Mouse (Mus musculus) forebrain, postnatal 0 days (tissue): ENCODE results near the gene Rtn1. TPM values are rescaled to one million over a fixed set of nuclear protein-coding genes. Genes with fewer than 3 reads are reported as not detected.

Source experiments
- ATAC-seq: fragments of 200-750 bp; cut with Nextera tagmentation; 2 replicates; pipeline ENCODE4 v1.8.0; 2017; ENCODE audit warnings: mild to moderate bottlenecking, moderate library complexity
- DNase-seq: peaks from one replicate; pipeline ENCODE4 v3.0.0-alpha.2; 2015
- H3K27ac ChIP-seq: fragments of 300-500 bp; sonication (generic); 2 replicates; pipeline ENCODE4 v1.5.1; 2014; ENCODE audit warnings: low read depth, mild to moderate bottlenecking, antibody characterized with exemption, low read length, moderate library complexity, mixed read lengths
- H3K27me3 ChIP-seq: fragments of 300-500 bp; sonication (generic); 2 replicates; pipeline ENCODE4 v1.6.1; 2014; ENCODE audit warnings: mild to moderate bottlenecking, low read length, mixed read lengths; ENCODE audit not compliant: insufficient read depth
- H3K36me3 ChIP-seq: fragments of 300-500 bp; sonication (generic); 2 replicates; pipeline ENCODE4 v1.6.1; 2014; ENCODE audit warnings: mild to moderate bottlenecking, moderate library complexity; ENCODE audit not compliant: insufficient read depth
- H3K4me1 ChIP-seq: fragments of 300-500 bp; sonication (generic); 2 replicates; pipeline ENCODE4 v1.6.1; 2014; ENCODE audit warnings: antibody characterized with exemption; ENCODE audit not compliant: insufficient read depth
- H3K4me2 ChIP-seq: fragments of 300-500 bp; sonication (generic); 2 replicates; pipeline ENCODE4 v1.6.1; 2014; ENCODE audit warnings: low read depth, mild to moderate bottlenecking, moderate library complexity
- H3K4me3 ChIP-seq: fragments of 300-500 bp; sonication (generic); 2 replicates; pipeline ENCODE4 v1.5.1; 2014; ENCODE audit warnings: low read depth, low read length, mixed read lengths
- H3K9ac ChIP-seq: fragments of 300-500 bp; sonication (generic); 2 replicates; pipeline ENCODE4 v1.6.1; 2014; ENCODE audit warnings: mild to moderate bottlenecking
- H3K9me3 ChIP-seq: fragments of 300-500 bp; sonication (generic); 2 replicates; pipeline ENCODE4 v1.6.1; 2016; ENCODE audit warnings: low read length
- CTCF ChIP-seq: sonication (generic); IDR thresholded peaks from 2 replicates; pipeline ENCODE4 v1.5.1; 2016; ENCODE audit warnings: antibody characterized with exemption, control low read depth, low read depth
- WGBS: fragments of 180-500 bp; shearing (Covaris S2); extraction: QIAGEN DNeasy Blood & Tissue Kit; methylation state at CpG from one replicate; pipeline ENCODE4 v1.1.7; 2014; 5-methylcytosine and 5-hydroxymethylcytosine counted together
- polyA plus RNA-seq: library from polyadenylated mRNA; unstranded; fragments of >200 nt; fragmentation: Nextera tagmentation; extraction: Ambion mirVana; gene quantifications from 2 replicates; pipeline ENCODE4 v1.2.1, GENCODE M21; 2015
- total RNA-seq: library from RNA; depleted of rRNA; stranded (reverse); fragments of >200 nt; gene quantifications from 2 replicates; pipeline ENCODE4 v1.2.3, GENCODE M21; 2014

The Rtn1 gene
- total and polyA plus RNA-seq, 2 experiments from 2014 or later, result 1,411 to 3,605 TPM

- no peak for DNase-seq
- no peaks in the 10 kb centered on the region for H3K36me3 ChIP-seq
- peaks cover 4% of the 10 kb centered on the region; the same call in 1 of the 2 replicates for H3K4me1 ChIP-seq
- no peak overlapping the region for H3K4me2 ChIP-seq
- no peak overlapping the region for H3K27ac ChIP-seq
- 76% methylated on average over 10 of the region's 10 CpGs for WGBS
- H3K9ac ChIP-seq, result no peak overlapping the region
- no peaks in the 10 kb centered on the region for H3K9me3 ChIP-seq
- TF ChIP-seq CTCF, result no peak
- ATAC-seq, result no peak
- no peak overlapping the region for H3K4me3 ChIP-seq
- H3K27me3 ChIP-seq, result no peaks in the 10 kb centered on the region
Observed at GRCm38 (mm10) chr12:72324210-72324871, 84.5 kb downstream of the Rtn1 start.

DNA sequence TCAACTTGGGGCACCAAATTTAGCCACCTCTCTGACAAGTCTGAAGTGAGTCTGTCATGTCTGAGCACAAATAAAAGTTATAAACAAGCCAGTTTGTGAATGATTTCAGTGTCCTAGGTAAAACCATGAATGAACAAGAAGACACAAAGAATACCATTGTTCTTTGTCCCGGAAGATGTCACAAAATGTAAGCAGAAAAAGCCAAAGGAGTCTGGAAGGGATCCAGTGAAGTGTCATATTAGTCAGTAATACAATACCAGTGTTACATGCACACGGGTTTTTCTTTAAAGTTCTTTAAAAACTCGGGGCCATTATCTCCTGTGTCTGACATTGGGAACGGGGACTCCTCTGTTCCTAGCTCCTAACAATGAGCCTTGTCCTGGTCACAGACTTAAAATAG, 85.1 kb downstream of the Rtn1 start:
- H3K4me1 ChIP-seq, result peaks cover 4% of the 10 kb centered on the region; the same call in 1 of the 2 replicates
- ATAC-seq (no peak), DNase-seq (no peak)
- H3K4me3 ChIP-seq, result no peak overlapping the region
- H3K27me3 ChIP-seq, result no peaks in the 10 kb centered on the region
- no peak for TF ChIP-seq CTCF
- no peak overlapping the region for H3K9ac ChIP-seq
- H3K36me3 ChIP-seq, result no peaks in the 10 kb centered on the region
- 40% methylated on average over 4 of the region's 4 CpGs for WGBS
- H3K9me3 ChIP-seq, result no peaks in the 10 kb centered on the region
- no peak overlapping the region for H3K27ac ChIP-seq
- H3K4me2 ChIP-seq, result no peak overlapping the region

DNA sequence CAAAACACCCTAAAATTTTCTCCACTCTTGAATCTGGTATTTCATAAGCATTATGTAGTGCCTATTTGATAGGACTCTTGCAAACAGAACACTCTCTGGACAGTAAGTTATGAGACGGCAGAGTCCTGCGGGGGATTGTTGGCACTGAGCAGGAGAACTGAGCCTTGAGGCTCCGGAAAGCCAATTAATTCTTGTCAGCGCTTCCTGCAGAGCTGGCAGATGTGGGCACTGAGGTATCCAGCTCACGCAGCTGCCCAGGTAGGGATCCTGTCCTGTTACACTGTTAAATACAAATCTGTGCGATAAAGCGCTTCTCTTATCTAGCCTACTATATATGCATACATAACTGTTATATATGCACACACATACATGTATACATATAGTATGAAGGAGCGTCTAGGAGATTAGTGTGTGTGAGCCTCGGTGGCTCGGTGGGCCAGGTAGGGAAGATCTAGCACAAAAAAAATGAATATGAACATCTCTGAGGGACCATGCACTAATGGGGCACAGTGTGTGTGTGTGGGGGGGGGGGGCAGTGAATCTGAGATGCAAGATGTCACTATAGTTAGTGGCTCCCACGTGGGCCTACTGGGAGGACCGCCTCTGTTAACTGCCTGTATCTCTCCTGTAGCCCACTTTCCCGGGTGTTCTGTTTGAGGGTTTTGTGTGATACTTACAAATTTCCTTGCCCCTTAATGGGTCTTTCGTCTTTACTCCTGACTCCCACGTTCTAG, 93.0 kb downstream of the Rtn1 start:
- Histone ChIP-seq H3K4me1 (no peaks in the 10 kb centered on the region), H3K27ac (no peak overlapping the region), H3K4me3 (no peak overlapping the region), H3K4me2 (no peak overlapping the region), H3K27me3 (no peaks in the 10 kb centered on the region), H3K36me3 (no peaks in the 10 kb centered on the region), H3K9me3 (no peaks in the 10 kb centered on the region), H3K9ac (no peak overlapping the region)
- DNase-seq (no peak), ATAC-seq (no peak)
- TF ChIP-seq CTCF, result no peak
- 65% methylated on average over 15 of the region's 15 CpGs for WGBS

DNA sequence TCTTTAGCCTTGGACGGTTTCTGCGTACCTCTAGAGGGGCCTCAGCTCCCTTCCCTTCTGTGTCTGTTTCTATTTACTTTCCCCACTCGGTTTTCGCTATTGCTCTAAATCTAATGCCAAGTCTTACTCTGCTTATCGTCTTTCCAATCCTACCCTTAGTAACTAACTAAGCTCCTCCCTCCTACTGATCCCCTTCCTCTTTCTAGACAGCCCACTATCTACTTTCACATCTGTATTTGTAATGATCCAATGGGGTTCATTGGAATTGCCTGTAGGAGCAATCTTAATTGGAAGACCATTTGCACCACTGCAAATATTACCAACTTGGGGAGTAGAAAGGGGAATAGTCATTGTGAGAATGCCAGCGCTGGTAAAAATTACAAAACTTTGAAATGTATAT, 98.0 kb downstream of the Rtn1 start:
- H3K4me3 ChIP-seq, result no peak overlapping the region
- H3K27me3 ChIP-seq, result no peaks in the 10 kb centered on the region
- no peak overlapping the region for H3K27ac ChIP-seq
- no peak overlapping the region for H3K9ac ChIP-seq
- ATAC-seq (no peak), DNase-seq (no peak)
- no peaks in the 10 kb centered on the region for H3K4me1 ChIP-seq
- peaks cover 7% of the 10 kb centered on the region; the same call in 1 of the 2 replicates for H3K36me3 ChIP-seq
- WGBS, result 81% methylated on average over 6 of the region's 6 CpGs
- no peaks in the 10 kb centered on the region for H3K9me3 ChIP-seq
- H3K4me2 ChIP-seq, result no peak overlapping the region
- TF ChIP-seq CTCF, result no peak

GRCm38 (mm10) chr12:72308506-72308905, 100.3 kb downstream of the Rtn1 start:
- Histone ChIP-seq H3K9ac (no peak overlapping the region), H3K27me3 (no peaks in the 10 kb centered on the region), H3K36me3 (peaks cover 12% of the 10 kb centered on the region; the same call in 1 of the 2 replicates), H3K9me3 (no peaks in the 10 kb centered on the region), H3K27ac (no peak overlapping the region), H3K4me2 (no peak overlapping the region), H3K4me1 (peaks cover 8% of the 10 kb centered on the region), H3K4me3 (no peak overlapping the region)
- WGBS, result 77% methylated on average over 8 of the region's 8 CpGs
- DNase-seq (no peak), ATAC-seq (no peak)
- no peak for TF ChIP-seq CTCF

GRCm38 (mm10) chr12:72306281-72306680, 102.6 kb downstream of the Rtn1 start:
- H3K4me3 ChIP-seq, result no peak overlapping the region
- ATAC-seq (no peak), DNase-seq (no peak)
- WGBS, result 93% methylated on average over 11 of the region's 11 CpGs
- no peaks in the 10 kb centered on the region for H3K27me3 ChIP-seq
- H3K27ac ChIP-seq, result no peak overlapping the region
- peaks cover 8% of the 10 kb centered on the region for H3K4me1 ChIP-seq
- TF ChIP-seq CTCF, result no peak
- H3K36me3 ChIP-seq, result peaks cover 19% of the 10 kb centered on the region; the same call in 1 of the 2 replicates
- H3K9me3 ChIP-seq, result no peaks in the 10 kb centered on the region
- H3K4me2 ChIP-seq, result no peak overlapping the region
- H3K9ac ChIP-seq, result no peak overlapping the region

- no peak for TF ChIP-seq CTCF
- Histone ChIP-seq H3K9me3 (no peaks in the 10 kb centered on the region), H3K4me1 (peaks cover 8% of the 10 kb centered on the region), H3K4me2 (no peak overlapping the region), H3K27me3 (no peaks in the 10 kb centered on the region), H3K36me3 (peaks cover 19% of the 10 kb centered on the region; the same call in 1 of the 2 replicates), H3K4me3 (no peak overlapping the region), H3K9ac (no peak overlapping the region), H3K27ac (no peak overlapping the region)
- ATAC-seq (no peak), DNase-seq (no peak)
- WGBS, result 68% methylated on average over 5 of the region's 5 CpGs
Observed at GRCm38 (mm10) chr12:72305421-72305820, 103.4 kb downstream of the Rtn1 start.
